Mouse (Mus musculus): ENCODE results near the gene Khdrbs2. TPM values are rescaled to one million over a fixed set of nuclear protein-coding genes. Genes with fewer than 3 reads are reported as not detected.
A peak's percentile ranks its signal among the peaks of the same experiment; 100 is the strongest.

Khdrbs2 gene
- polyA plus RNA-seq, 1 experiment from 2014 or later, result 11.6 TPM

- Histone ChIP-seq H3K4me3 (ENCODE audit: low read depth, low read length) (no peak overlapping the region), H3K9me3 (ENCODE audit: control insufficient read depth, low read length) (no peaks in the 10 kb centered on the region), H3K9ac (ENCODE audit: low read length) (no peak overlapping the region), H3K27me3 (ENCODE audit: control insufficient read depth, insufficient read depth, low read length) (no peaks in the 10 kb centered on the region), H3K36me3 (ENCODE audit: control insufficient read depth, insufficient read depth, low read length) (no peaks in the 10 kb centered on the region), H3K4me2 (no peak overlapping the region), H3K4me1 (ENCODE audit: control insufficient read depth, insufficient read depth, low read length) (no peaks in the 10 kb centered on the region), H3K27ac (ENCODE audit: low read depth, low read length) (no peak overlapping the region)
- no peak for DNase-seq (ENCODE audit: low spot score, missing footprints)
- no peak for ATAC-seq (ENCODE audit: low FRiP score)
- 47% methylated on average over 1 of the region's 1 CpGs for WGBS
Measured at GRCm38 (mm10) chr1:32429493-32429892, 257.0 kb downstream of the Khdrbs2 start.

GRCm38 (mm10) chr1:32430516-32430915 is 258.0 kb downstream of the Khdrbs2 start:
- WGBS, result 86% methylated on average over 3 of the region's 3 CpGs
- no peak overlapping the region for H3K27ac ChIP-seq (ENCODE audit: low read depth, low read length)
- H3K9ac ChIP-seq (ENCODE audit: low read length), result no peak overlapping the region
- H3K4me2 ChIP-seq, result no peak overlapping the region
- ATAC-seq (ENCODE audit: low FRiP score) (no peak), DNase-seq (ENCODE audit: low spot score, missing footprints) (no peak)
- H3K36me3 ChIP-seq (ENCODE audit: control insufficient read depth, insufficient read depth, low read length), result no peaks in the 10 kb centered on the region
- no peaks in the 10 kb centered on the region for H3K27me3 ChIP-seq (ENCODE audit: control insufficient read depth, insufficient read depth, low read length)
- no peaks in the 10 kb centered on the region for H3K4me1 ChIP-seq (ENCODE audit: control insufficient read depth, insufficient read depth, low read length)
- no peak overlapping the region for H3K4me3 ChIP-seq (ENCODE audit: low read depth, low read length)
- H3K9me3 ChIP-seq (ENCODE audit: control insufficient read depth, low read length), result no peaks in the 10 kb centered on the region

GRCm38 (mm10) chr1:32433118-32433517 is 260.6 kb downstream of the Khdrbs2 start:
- Histone ChIP-seq H3K36me3 (ENCODE audit: control insufficient read depth, insufficient read depth, low read length) (no peaks in the 10 kb centered on the region), H3K4me2 (no peak overlapping the region), H3K9me3 (ENCODE audit: control insufficient read depth, low read length) (no peaks in the 10 kb centered on the region), H3K4me1 (ENCODE audit: control insufficient read depth, insufficient read depth, low read length) (no peaks in the 10 kb centered on the region), H3K9ac (ENCODE audit: low read length) (no peak overlapping the region), H3K27ac (ENCODE audit: low read depth, low read length) (no peak overlapping the region), H3K27me3 (ENCODE audit: control insufficient read depth, insufficient read depth, low read length) (no peaks in the 10 kb centered on the region), H3K4me3 (ENCODE audit: low read depth, low read length) (no peak overlapping the region)
- WGBS, result 82% methylated on average over 2 of the region's 2 CpGs
- ATAC-seq (ENCODE audit: low FRiP score), result no peak
- DNase-seq (ENCODE audit: low spot score, missing footprints), result no peak

GRCm38 (mm10) chr1:32443927-32444326 is 271.4 kb downstream of the Khdrbs2 start:
- no peak overlapping the region for H3K9ac ChIP-seq (ENCODE audit: low read length)
- no peak for ATAC-seq (ENCODE audit: low FRiP score)
- no peaks in the 10 kb centered on the region for H3K36me3 ChIP-seq (ENCODE audit: control insufficient read depth, insufficient read depth, low read length)
- no peak for DNase-seq (ENCODE audit: low spot score, missing footprints)
- H3K4me3 ChIP-seq (ENCODE audit: low read depth, low read length), result no peak overlapping the region
- H3K27ac ChIP-seq (ENCODE audit: low read depth, low read length), result no peak overlapping the region
- H3K9me3 ChIP-seq (ENCODE audit: control insufficient read depth, low read length), result no peaks in the 10 kb centered on the region
- WGBS, result 89% methylated on average over 5 of the region's 5 CpGs
- no peaks in the 10 kb centered on the region for H3K27me3 ChIP-seq (ENCODE audit: control insufficient read depth, insufficient read depth, low read length)
- H3K4me2 ChIP-seq, result no peak overlapping the region
- H3K4me1 ChIP-seq (ENCODE audit: control insufficient read depth, insufficient read depth, low read length), result no peaks in the 10 kb centered on the region

GRCm38 (mm10) chr1:32463103-32463516 is 290.6 kb downstream of the Khdrbs2 start:
- Histone ChIP-seq H3K4me2 (no peak overlapping the region), H3K9ac (ENCODE audit: low read length) (no peak overlapping the region), H3K4me1 (ENCODE audit: control insufficient read depth, insufficient read depth, low read length) (no peaks in the 10 kb centered on the region), H3K27me3 (ENCODE audit: control insufficient read depth, insufficient read depth, low read length) (no peaks in the 10 kb centered on the region), H3K9me3 (ENCODE audit: control insufficient read depth, low read length) (no peaks in the 10 kb centered on the region), H3K27ac (ENCODE audit: low read depth, low read length) (no peak overlapping the region), H3K36me3 (ENCODE audit: control insufficient read depth, insufficient read depth, low read length) (no peaks in the 10 kb centered on the region), H3K4me3 (ENCODE audit: low read depth, low read length) (no peak overlapping the region)
- DNase-seq (ENCODE audit: low spot score, missing footprints), result no peak
- WGBS, result 90% methylated on average over 6 of the region's 6 CpGs
- ATAC-seq (ENCODE audit: low FRiP score), result no peak

- 66% methylated on average over 2 of the region's 2 CpGs for WGBS
Measured at GRCm38 (mm10) chr1:32471022-32471421, 298.5 kb downstream of the Khdrbs2 start.

GRCm38 (mm10) chr1:32471502-32472214 is 299.1 kb downstream of the Khdrbs2 start:
- Histone ChIP-seq H3K4me3 (ENCODE audit: low read depth, low read length) (no peak overlapping the region), H3K27me3 (ENCODE audit: control insufficient read depth, insufficient read depth, low read length) (no peaks in the 10 kb centered on the region), H3K4me1 (ENCODE audit: control insufficient read depth, insufficient read depth, low read length) (no peaks in the 10 kb centered on the region), H3K36me3 (ENCODE audit: control insufficient read depth, insufficient read depth, low read length) (no peaks in the 10 kb centered on the region), H3K9ac (ENCODE audit: low read length) (no peak overlapping the region), H3K9me3 (ENCODE audit: control insufficient read depth, low read length) (no peaks in the 10 kb centered on the region), H3K27ac (ENCODE audit: low read depth, low read length) (no peak overlapping the region), H3K4me2 (no peak overlapping the region)
- DNase-seq (ENCODE audit: low spot score, missing footprints) (peak; percentile 85), ATAC-seq (ENCODE audit: low FRiP score) (no peak)
- WGBS, result 72% methylated on average over 11 of the region's 11 CpGs

More at GRCm38 (mm10) chr1:32471022-32471421, 298.5 kb downstream of the Khdrbs2 start:
- H3K9ac ChIP-seq (ENCODE audit: low read length), result no peak overlapping the region
- H3K4me2 ChIP-seq, result no peak overlapping the region
- ATAC-seq (ENCODE audit: low FRiP score) (no peak), DNase-seq (ENCODE audit: low spot score, missing footprints) (no peak)
- no peaks in the 10 kb centered on the region for H3K27me3 ChIP-seq (ENCODE audit: control insufficient read depth, insufficient read depth, low read length)
- H3K4me3 ChIP-seq (ENCODE audit: low read depth, low read length), result no peak overlapping the region
- no peak overlapping the region for H3K27ac ChIP-seq (ENCODE audit: low read depth, low read length)
- no peaks in the 10 kb centered on the region for H3K36me3 ChIP-seq (ENCODE audit: control insufficient read depth, insufficient read depth, low read length)
- H3K9me3 ChIP-seq (ENCODE audit: control insufficient read depth, low read length), result no peaks in the 10 kb centered on the region
- no peaks in the 10 kb centered on the region for H3K4me1 ChIP-seq (ENCODE audit: control insufficient read depth, insufficient read depth, low read length)

GRCm38 (mm10) chr1:32487944-32488343 is 315.4 kb downstream of the Khdrbs2 start:
- DNase-seq (ENCODE audit: low spot score, missing footprints) (no peak), ATAC-seq (ENCODE audit: low FRiP score) (no peak)
- no peaks in the 10 kb centered on the region for H3K36me3 ChIP-seq (ENCODE audit: control insufficient read depth, insufficient read depth, low read length)
- WGBS, result 78% methylated on average over 2 of the region's 2 CpGs
- H3K9ac ChIP-seq (ENCODE audit: low read length), result no peak overlapping the region
- H3K4me2 ChIP-seq, result no peak overlapping the region
- no peaks in the 10 kb centered on the region for H3K27me3 ChIP-seq (ENCODE audit: control insufficient read depth, insufficient read depth, low read length)
- no peaks in the 10 kb centered on the region for H3K9me3 ChIP-seq (ENCODE audit: control insufficient read depth, low read length)
- no peaks in the 10 kb centered on the region for H3K4me1 ChIP-seq (ENCODE audit: control insufficient read depth, insufficient read depth, low read length)
- H3K4me3 ChIP-seq (ENCODE audit: low read depth, low read length), result no peak overlapping the region
- H3K27ac ChIP-seq (ENCODE audit: low read depth, low read length), result no peak overlapping the region

- no peaks in the 10 kb centered on the region for H3K4me1 ChIP-seq (ENCODE audit: control insufficient read depth, insufficient read depth, low read length)
- H3K4me3 ChIP-seq (ENCODE audit: low read depth, low read length), result no peak overlapping the region
- no peak for DNase-seq (ENCODE audit: low spot score, missing footprints)
- ATAC-seq (ENCODE audit: low FRiP score), result no peak
- no peaks in the 10 kb centered on the region for H3K27me3 ChIP-seq (ENCODE audit: control insufficient read depth, insufficient read depth, low read length)
- H3K36me3 ChIP-seq (ENCODE audit: control insufficient read depth, insufficient read depth, low read length), result no peaks in the 10 kb centered on the region
- no peak overlapping the region for H3K27ac ChIP-seq (ENCODE audit: low read depth, low read length)
- H3K4me2 ChIP-seq, result no peak overlapping the region
- H3K9ac ChIP-seq (ENCODE audit: low read length), result no peak overlapping the region
- 95% methylated on average over 6 of the region's 6 CpGs for WGBS
- H3K9me3 ChIP-seq (ENCODE audit: control insufficient read depth, low read length), result no peaks in the 10 kb centered on the region
Measured at GRCm38 (mm10) chr1:32503381-32503780, 330.9 kb downstream of the Khdrbs2 start.

All from midbrain, embryonic 11.5 days (tissue).